Mouse (Mus musculus): ENCODE results near the gene Asap2. TPM values are rescaled to one million over a fixed set of nuclear protein-coding genes. Genes with fewer than 3 reads are reported as not detected.

Gene Asap2
- polyA plus RNA-seq, 1 experiment from 2014 or later = 6.1 TPM

DNA sequence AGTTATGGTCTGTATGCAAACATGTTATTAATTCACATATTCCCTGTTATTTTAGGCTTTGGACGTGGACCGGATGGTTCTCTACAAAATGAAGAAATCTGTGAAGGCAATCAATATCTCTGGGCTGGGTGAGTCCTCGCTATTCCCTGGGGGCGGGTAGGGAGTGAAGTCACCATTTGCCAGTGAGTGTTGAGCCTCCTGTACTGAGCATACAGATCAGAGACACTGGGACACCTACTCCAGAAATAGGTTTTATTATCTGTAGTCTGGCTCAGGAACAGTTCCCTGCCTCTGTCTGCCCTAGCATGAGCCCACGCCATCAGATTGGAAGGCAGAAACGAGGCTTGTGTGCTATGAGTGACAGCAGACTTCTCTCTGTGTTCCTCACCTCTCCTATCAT lies 177.9 kb downstream of the Asap2 start:
- no peak for ATAC-seq (replicated peaks; ENCODE audit: insufficient number of reproducible peaks, insufficient read depth, low FRiP score, low read depth)

DNA sequence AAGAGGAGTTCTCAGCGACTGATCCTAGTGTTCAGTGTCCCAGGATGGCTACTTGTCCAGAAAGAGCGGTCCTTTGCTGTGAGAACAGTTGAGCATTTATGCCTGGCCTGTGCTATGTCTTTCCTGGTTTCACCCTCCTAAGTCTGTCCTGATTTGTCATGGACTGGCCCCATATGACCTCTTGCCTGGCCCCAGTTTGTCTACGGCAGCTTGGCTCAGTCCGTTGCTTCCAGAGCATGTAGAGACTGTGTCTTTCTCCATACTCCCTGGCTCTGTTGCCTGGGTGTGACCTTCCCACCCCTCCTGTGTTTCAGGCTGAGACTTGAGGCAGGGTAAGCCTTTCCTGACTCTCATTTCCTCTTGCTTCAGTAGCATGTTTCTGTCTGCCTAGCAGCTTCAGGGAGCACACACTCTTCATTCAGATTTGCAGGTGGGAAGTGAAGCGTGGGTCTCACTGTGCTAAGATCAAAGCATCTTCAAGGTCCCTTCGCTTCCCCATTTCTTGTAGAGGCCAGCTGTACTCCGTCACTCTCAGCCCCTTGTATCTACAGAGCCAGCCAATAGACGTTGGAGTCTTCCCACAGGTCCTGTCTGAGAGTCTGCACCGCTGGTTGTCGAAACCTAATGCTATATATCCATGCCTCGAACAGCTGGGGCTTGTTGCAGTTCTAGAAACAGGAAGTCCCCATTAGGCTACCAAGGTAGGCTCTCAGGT lies 181.7 kb downstream of the Asap2 start:
- no peaks in the 10 kb centered on the region for H3K27me3 ChIP-seq
- no peak overlapping the region for H3K4me2 ChIP-seq
- peaks cover 26% of the 10 kb centered on the region for H3K4me1 ChIP-seq (replicated peaks)
- no peak for ATAC-seq (replicated peaks; ENCODE audit: insufficient number of reproducible peaks, insufficient read depth, low FRiP score, low read depth)
- H3K9ac ChIP-seq = no peak overlapping the region
- WGBS = 68% methylated on average over 11 of the region's 11 CpGs
- no peak overlapping the region for H3K4me3 ChIP-seq
- no peaks in the 10 kb centered on the region for H3K36me3 ChIP-seq
- no peaks in the 10 kb centered on the region for H3K9me3 ChIP-seq (replicated peaks)
- no peak overlapping the region for H3K27ac ChIP-seq

More for the DNA sequence above, 177.9 kb downstream of the Asap2 start:
- Histone ChIP-seq H3K4me2 (peak overlapping the region; percentile 13; the same call in 1 of the 2 replicates), H3K27ac (peak overlapping the region; percentile 10), H3K27me3 (no peaks in the 10 kb centered on the region), H3K9me3 (replicated peaks) (no peaks in the 10 kb centered on the region), H3K4me3 (no peak overlapping the region), H3K36me3 (no peaks in the 10 kb centered on the region), H3K4me1 (replicated peaks) (peaks cover 55% of the 10 kb centered on the region), H3K9ac (no peak overlapping the region)
- 54% methylated on average over 6 of the region's 6 CpGs for WGBS

DNA sequence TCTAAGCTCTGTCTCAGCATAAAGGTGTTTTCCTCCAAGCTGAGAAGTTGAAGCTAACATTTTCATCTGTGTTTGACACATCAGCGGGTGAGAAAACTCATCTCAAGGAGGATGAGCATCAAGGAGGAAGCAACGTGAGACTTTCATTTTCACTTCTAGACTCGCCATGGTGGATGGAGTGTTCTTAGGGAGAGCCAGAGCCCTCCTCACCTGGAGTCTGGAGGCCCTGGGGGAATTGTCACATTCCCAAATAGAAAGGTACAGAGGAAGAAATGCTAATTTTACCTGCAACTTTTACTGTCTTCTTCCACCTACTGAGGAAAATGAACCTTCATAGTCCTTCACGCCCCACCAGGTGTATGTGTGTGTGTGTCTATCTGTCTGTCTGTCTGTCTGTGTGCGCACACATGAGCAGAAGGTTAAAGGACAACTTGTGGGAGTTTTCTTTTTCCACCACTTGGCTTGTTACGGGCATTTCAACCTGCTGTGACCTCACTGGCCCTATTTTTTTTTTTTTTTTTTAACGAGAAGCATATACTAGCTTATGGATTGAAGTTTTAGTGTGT lies 183.7 kb downstream of the Asap2 start:
- WGBS = 86% methylated on average over 7 of the region's 7 CpGs
- Histone ChIP-seq H3K4me1 (replicated peaks) (peaks cover 7% of the 10 kb centered on the region), H3K27ac (no peak overlapping the region), H3K9me3 (replicated peaks) (no peaks in the 10 kb centered on the region), H3K9ac (no peak overlapping the region), H3K36me3 (no peaks in the 10 kb centered on the region), H3K4me3 (no peak overlapping the region), H3K27me3 (no peaks in the 10 kb centered on the region), H3K4me2 (no peak overlapping the region)
- no peak for ATAC-seq (replicated peaks; ENCODE audit: insufficient number of reproducible peaks, insufficient read depth, low FRiP score, low read depth)

DNA sequence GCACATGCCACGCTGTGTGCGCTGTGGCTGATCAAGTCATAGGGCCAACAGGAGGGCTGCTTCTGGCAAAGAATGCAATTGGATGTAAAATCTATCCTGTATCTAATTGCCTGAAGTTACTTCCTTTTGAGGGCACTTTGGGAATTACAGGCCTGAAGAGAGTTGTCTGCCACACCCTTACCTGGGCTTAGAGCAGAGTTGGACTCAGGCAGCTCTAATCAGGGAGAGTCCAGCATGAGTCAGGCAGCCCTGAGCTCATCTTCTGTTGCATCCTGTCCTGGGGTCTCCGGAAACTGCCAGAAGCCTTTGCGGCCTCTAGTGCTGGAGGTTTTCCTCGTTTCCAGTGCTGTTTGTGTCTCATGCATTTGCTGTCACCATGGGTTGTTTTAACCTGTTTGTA lies 186.1 kb downstream of the Asap2 start:
- WGBS = 91% methylated on average over 5 of the region's 5 CpGs
- H3K36me3 ChIP-seq = no peaks in the 10 kb centered on the region
- H3K27ac ChIP-seq = no peak overlapping the region
- no peak for ATAC-seq (replicated peaks; ENCODE audit: insufficient number of reproducible peaks, insufficient read depth, low FRiP score, low read depth)
- H3K9me3 ChIP-seq (replicated peaks) = no peaks in the 10 kb centered on the region
- H3K27me3 ChIP-seq = no peaks in the 10 kb centered on the region
- no peak overlapping the region for H3K4me2 ChIP-seq
- H3K4me3 ChIP-seq = no peak overlapping the region
- no peak overlapping the region for H3K9ac ChIP-seq
- peaks cover under 1% of the 10 kb centered on the region; the same call in 1 of the 2 replicates for H3K4me1 ChIP-seq (replicated peaks)

DNA sequence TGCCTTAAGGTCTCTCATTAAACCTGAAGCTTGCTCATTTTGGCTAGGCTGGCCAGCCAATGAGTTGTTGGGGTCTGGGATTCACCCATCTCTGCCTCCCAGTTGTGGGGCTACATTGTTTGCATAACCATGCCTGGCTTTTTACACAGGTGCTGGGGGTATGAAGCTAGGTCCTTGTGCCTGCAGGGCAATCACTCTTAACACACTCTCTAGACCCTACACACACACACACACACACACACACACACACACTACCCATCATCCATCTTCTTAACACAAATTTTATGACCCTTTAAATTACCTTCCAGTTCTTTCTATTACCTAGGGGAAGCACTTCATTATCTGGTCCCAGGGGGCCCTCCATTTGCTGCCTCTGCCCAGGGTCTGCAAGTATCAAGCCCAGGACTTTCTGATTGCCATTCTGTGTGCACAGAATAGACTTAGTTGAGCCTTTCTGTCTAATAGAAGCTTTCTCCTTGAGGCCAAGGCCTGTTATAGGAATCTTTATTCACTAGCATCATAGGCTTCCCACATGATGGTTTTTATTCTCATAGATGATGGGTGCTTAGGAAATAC lies 187.0 kb downstream of the Asap2 start:
- Histone ChIP-seq H3K9ac (no peak overlapping the region), H3K36me3 (no peaks in the 10 kb centered on the region), H3K27me3 (no peaks in the 10 kb centered on the region), H3K27ac (no peak overlapping the region), H3K9me3 (replicated peaks) (no peaks in the 10 kb centered on the region), H3K4me2 (no peak overlapping the region), H3K4me1 (replicated peaks) (peaks cover 2% of the 10 kb centered on the region; the same call in 1 of the 2 replicates), H3K4me3 (no peak overlapping the region)
- no peak for ATAC-seq (replicated peaks; ENCODE audit: insufficient number of reproducible peaks, insufficient read depth, low FRiP score, low read depth)

DNA sequence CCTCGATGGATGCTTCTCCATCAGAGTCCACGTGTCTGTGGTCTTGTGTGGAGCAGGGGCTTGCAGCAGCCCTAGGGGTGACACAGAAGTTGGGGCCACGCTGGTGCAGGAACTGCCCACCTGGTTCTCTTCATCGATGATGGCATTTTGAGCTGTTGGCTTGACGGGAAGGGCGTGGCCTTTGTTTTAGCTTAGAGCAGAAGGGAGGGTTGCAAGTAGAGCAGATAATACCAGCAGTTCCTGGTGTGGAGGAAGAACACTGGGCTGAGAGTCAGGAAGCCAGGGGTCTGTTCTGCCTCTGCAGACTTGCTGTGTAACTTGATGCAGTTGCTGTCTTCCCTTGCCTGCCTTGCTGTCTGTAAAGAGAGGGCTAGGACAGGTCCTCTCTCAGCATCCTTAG lies 189.8 kb downstream of the Asap2 start:
- no peak for ATAC-seq (replicated peaks; ENCODE audit: insufficient number of reproducible peaks, insufficient read depth, low FRiP score, low read depth)
- no peaks in the 10 kb centered on the region for H3K36me3 ChIP-seq
- H3K27ac ChIP-seq = no peak overlapping the region
- H3K9me3 ChIP-seq (replicated peaks) = no peaks in the 10 kb centered on the region
- peaks cover 13% of the 10 kb centered on the region for H3K4me1 ChIP-seq (replicated peaks)
- H3K4me2 ChIP-seq = no peak overlapping the region
- H3K4me3 ChIP-seq = no peak overlapping the region
- H3K27me3 ChIP-seq = no peaks in the 10 kb centered on the region
- no peak overlapping the region for H3K9ac ChIP-seq
- WGBS = 74% methylated on average over 6 of the region's 6 CpGs

DNA sequence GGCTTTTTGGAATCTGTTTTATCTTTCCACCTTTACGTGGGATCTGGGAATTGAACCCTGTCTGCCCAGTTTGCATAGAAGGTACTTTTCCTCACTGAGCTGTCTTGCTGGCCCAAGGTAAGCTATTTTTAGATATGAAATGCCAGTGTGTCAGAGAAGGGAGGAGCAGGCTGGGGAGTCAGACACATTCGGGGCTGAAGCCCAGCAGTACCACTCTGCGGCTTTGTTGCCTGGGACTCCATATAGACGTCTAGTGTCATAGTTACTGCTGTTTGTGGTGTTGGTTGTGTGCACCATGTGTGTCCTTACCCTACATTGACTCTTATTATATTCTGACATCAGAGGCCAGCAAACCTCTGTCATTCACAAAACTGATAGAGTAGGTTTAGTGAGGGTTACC lies 192.5 kb downstream of the Asap2 start:
- no peak for ATAC-seq (replicated peaks; ENCODE audit: insufficient number of reproducible peaks, insufficient read depth, low FRiP score, low read depth)
- Histone ChIP-seq H3K4me1 (replicated peaks) (peaks cover 13% of the 10 kb centered on the region), H3K4me3 (no peak overlapping the region), H3K27me3 (no peaks in the 10 kb centered on the region), H3K4me2 (no peak overlapping the region), H3K27ac (no peak overlapping the region), H3K9ac (no peak overlapping the region), H3K9me3 (replicated peaks) (no peaks in the 10 kb centered on the region), H3K36me3 (no peaks in the 10 kb centered on the region)
- WGBS = 39% methylated on average over 4 of the region's 4 CpGs

DNA sequence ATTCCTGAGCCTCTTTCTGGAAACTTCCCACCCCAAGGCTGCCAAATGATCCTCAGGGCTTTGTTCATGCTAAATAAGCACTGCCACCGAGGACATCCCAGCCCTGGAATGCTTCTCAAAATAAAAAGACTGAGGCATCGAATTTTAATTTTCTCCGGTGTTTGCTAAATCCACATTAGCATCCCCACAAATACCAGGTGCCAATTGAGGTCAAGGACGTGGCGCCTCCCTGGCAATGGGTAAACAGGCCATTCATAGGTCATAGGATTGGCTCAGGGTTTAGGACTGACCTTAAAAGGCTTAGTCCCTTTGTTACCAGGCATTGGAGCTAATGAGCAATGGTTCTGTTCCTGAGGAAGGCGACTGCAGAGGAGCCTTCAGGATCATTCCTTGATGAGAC lies 193.1 kb downstream of the Asap2 start:
- Histone ChIP-seq H3K4me2 (no peak overlapping the region), H3K9me3 (replicated peaks) (no peaks in the 10 kb centered on the region), H3K4me1 (replicated peaks) (peaks cover 13% of the 10 kb centered on the region), H3K4me3 (no peak overlapping the region), H3K27ac (no peak overlapping the region), H3K27me3 (no peaks in the 10 kb centered on the region), H3K36me3 (no peaks in the 10 kb centered on the region), H3K9ac (no peak overlapping the region)
- no peak for ATAC-seq (replicated peaks; ENCODE audit: insufficient number of reproducible peaks, insufficient read depth, low FRiP score, low read depth)
- 75% methylated on average over 6 of the region's 6 CpGs for WGBS

DNA sequence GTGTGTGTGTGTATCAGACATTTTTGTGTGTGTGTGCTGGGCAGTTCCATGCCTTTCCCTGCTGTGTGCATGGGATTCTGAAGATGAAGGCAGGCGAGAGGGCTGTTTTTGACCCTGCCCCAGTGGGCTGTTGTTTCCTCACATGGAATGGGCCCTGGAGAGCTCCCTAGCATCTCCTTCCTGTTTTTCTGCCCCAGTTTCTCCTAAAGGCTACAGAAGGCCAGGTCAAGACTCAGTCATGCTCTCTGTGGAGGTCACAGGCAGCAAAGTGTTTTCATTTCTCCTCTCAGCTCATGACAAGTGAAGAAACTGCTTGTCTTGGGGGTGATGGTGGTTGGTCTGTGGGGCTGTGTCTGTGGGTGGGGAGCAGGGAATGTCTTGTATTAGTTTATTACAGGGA lies 195.9 kb downstream of the Asap2 start:
- no peaks in the 10 kb centered on the region for H3K27me3 ChIP-seq
- no peaks in the 10 kb centered on the region for H3K9me3 ChIP-seq (replicated peaks)
- H3K9ac ChIP-seq = no peak overlapping the region
- no peak overlapping the region for H3K27ac ChIP-seq
- no peaks in the 10 kb centered on the region for H3K36me3 ChIP-seq
- H3K4me1 ChIP-seq (replicated peaks) = peaks cover 13% of the 10 kb centered on the region
- no peak overlapping the region for H3K4me3 ChIP-seq
- ATAC-seq (replicated peaks; ENCODE audit: insufficient number of reproducible peaks, insufficient read depth, low FRiP score, low read depth) = no peak
- H3K4me2 ChIP-seq = no peak overlapping the region
- 89% methylated on average over 1 of the region's 1 CpGs for whole genome bisulfite sequencing

DNA sequence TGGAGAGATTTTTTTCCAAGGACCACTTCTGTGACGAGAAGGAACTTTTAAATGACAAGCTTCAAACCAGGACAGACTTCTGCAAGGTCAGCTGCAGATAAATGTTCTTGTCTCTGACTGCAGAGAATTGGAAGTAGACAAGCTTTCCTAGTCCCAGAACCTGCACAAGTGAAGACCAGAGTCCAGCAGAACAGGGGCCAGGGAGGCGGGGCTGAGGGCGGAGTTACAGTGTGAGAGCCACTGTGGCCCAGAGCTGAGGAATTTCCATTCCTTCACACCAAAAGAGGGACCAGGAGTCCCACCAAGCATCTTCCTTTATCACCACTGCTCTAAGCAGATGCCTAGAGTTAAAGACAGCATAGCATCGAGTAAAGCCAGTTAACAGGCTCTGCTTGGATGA lies 198.6 kb downstream of the Asap2 start:
- no peak overlapping the region for H3K9ac ChIP-seq
- 67% methylated on average over 4 of the region's 4 CpGs for WGBS
- H3K36me3 ChIP-seq = no peaks in the 10 kb centered on the region
- H3K4me1 ChIP-seq (replicated peaks) = no peaks in the 10 kb centered on the region
- H3K4me3 ChIP-seq = no peak overlapping the region
- H3K27me3 ChIP-seq = no peaks in the 10 kb centered on the region
- H3K9me3 ChIP-seq (replicated peaks) = no peaks in the 10 kb centered on the region
- H3K27ac ChIP-seq = no peak overlapping the region
- no peak; the same call in 1 of the 2 replicates for ATAC-seq (replicated peaks; ENCODE audit: insufficient number of reproducible peaks, insufficient read depth, low FRiP score, low read depth)
- no peak overlapping the region for H3K4me2 ChIP-seq

DNA sequence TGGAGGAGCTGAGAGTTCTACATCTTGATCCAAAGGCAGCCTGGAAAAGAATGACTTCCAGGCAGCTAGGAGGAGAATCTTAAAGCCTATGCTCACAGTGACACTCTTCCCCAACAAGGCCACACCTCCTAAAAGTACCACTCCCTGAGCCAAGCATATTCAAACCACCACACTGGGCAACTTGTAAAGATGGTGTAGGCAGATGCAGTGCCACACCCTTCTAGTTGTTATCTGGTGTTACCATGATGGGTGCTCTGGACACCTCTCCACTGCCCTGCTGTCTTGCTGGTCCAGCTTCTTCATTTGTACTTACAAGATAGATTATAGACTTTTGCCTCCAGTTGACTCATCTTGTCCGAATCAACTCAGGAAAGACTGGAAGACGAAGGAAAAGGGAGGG lies 201.3 kb downstream of the Asap2 start:
- Histone ChIP-seq H3K9ac (no peak overlapping the region), H3K9me3 (replicated peaks) (no peaks in the 10 kb centered on the region), H3K4me2 (no peak overlapping the region), H3K27me3 (no peaks in the 10 kb centered on the region), H3K36me3 (no peaks in the 10 kb centered on the region), H3K4me1 (replicated peaks) (no peaks in the 10 kb centered on the region; the same call in 1 of the 2 replicates), H3K4me3 (no peak overlapping the region), H3K27ac (no peak overlapping the region)
- WGBS = 68% methylated on average over 2 of the region's 2 CpGs
- ATAC-seq (replicated peaks; ENCODE audit: insufficient number of reproducible peaks, insufficient read depth, low FRiP score, low read depth) = no peak

DNA sequence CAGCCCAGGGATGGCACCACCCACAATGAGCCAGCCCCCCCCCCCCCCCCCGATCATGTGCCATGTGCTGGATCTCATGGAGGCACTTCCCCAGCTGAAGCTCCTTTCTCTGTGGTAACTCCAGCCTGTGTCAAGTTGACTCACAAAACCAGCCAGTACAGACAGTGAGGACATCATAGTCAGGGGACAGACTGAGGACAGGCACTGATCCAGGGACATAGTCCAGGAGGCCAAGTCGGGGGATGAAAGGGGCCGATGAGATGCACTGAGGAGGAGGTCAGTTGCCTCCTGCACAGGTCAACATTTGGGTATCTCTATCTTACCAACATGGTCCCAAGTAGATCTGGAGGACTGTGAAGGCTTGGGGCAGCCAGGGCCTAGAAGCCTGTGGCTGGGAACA lies 205.2 kb downstream of the Asap2 start:
- Histone ChIP-seq H3K27me3 (no peaks in the 10 kb centered on the region), H3K4me1 (replicated peaks) (peaks cover 3% of the 10 kb centered on the region), H3K9me3 (replicated peaks) (no peaks in the 10 kb centered on the region), H3K4me2 (no peak overlapping the region), H3K4me3 (no peak overlapping the region), H3K9ac (no peak overlapping the region), H3K27ac (no peak overlapping the region), H3K36me3 (no peaks in the 10 kb centered on the region; the same call in 1 of the 2 replicates)
- ATAC-seq (replicated peaks; ENCODE audit: insufficient number of reproducible peaks, insufficient read depth, low FRiP score, low read depth) = no peak
- 91% methylated on average over 2 of the region's 3 CpGs for WGBS
